Mouse (Mus musculus) embryonic facial prominence, embryonic 13.5 days (tissue): ENCODE results near the gene Ces1c. TPM values are rescaled to one million over a fixed set of nuclear protein-coding genes. Genes with fewer than 3 reads are reported as not detected.

Experiments
- ATAC-seq: fragments of 200-750 bp; cut with Nextera tagmentation; 2 replicates; pipeline ENCODE4 v1.8.0; 2017; ENCODE audit warnings: low read depth; ENCODE audit not compliant: insufficient number of reproducible peaks, insufficient read depth, low FRiP score, low TSS enrichment
- H3K27ac ChIP-seq: fragments of 300-500 bp; sonication (generic); 2 replicates; pipeline ENCODE4 v1.5.1; 2015; ENCODE audit warnings: moderate library complexity, mild to moderate bottlenecking, inconsistent platforms
- H3K27me3 ChIP-seq: fragments of 300-500 bp; sonication (generic); 2 replicates; pipeline ENCODE4 v1.6.1; 2015; ENCODE audit warnings: mild to moderate bottlenecking, inconsistent platforms
- H3K36me3 ChIP-seq: fragments of 300-500 bp; sonication (generic); 2 replicates; pipeline ENCODE4 v1.6.1; 2015; ENCODE audit warnings: mild to moderate bottlenecking, inconsistent platforms
- H3K4me1 ChIP-seq: fragments of 300-500 bp; sonication (generic); 2 replicates; pipeline ENCODE4 v1.6.1; 2015; ENCODE audit warnings: inconsistent platforms
- H3K4me2 ChIP-seq: fragments of 300-500 bp; sonication (generic); 2 replicates; pipeline ENCODE4 v1.6.1; 2015; ENCODE audit warnings: moderate library complexity, mild to moderate bottlenecking, inconsistent platforms
- H3K4me3 ChIP-seq: fragments of 300-500 bp; sonication (generic); 2 replicates; pipeline ENCODE4 v1.5.1; 2015; ENCODE audit warnings: mild to moderate bottlenecking, inconsistent platforms
- H3K9ac ChIP-seq: fragments of 300-500 bp; sonication (generic); 2 replicates; pipeline ENCODE4 v1.6.1; 2015; ENCODE audit warnings: mild to moderate bottlenecking, inconsistent platforms
- H3K9me3 ChIP-seq: fragments of 300-500 bp; sonication (generic); 2 replicates; pipeline ENCODE4 v1.6.1; 2016; ENCODE audit warnings: inconsistent platforms
- WGBS: fragments of 180-500 bp; shearing (Covaris S2); methylation state at CpG from one replicate; pipeline ENCODE4 v1.1.7; 2015; ENCODE audit warnings: mixed read lengths; 5-methylcytosine and 5-hydroxymethylcytosine counted together
- polyA plus RNA-seq: library from polyadenylated mRNA; unstranded; fragments of >200 nt; fragmentation: Nextera tagmentation; extraction: Ambion mirVana; gene quantifications from 2 replicates; pipeline ENCODE4 v1.2.1, GENCODE M21; 2015

Gene Ces1c
- polyA plus RNA-seq, 1 experiment from 2014 or later: not detected

DNA sequence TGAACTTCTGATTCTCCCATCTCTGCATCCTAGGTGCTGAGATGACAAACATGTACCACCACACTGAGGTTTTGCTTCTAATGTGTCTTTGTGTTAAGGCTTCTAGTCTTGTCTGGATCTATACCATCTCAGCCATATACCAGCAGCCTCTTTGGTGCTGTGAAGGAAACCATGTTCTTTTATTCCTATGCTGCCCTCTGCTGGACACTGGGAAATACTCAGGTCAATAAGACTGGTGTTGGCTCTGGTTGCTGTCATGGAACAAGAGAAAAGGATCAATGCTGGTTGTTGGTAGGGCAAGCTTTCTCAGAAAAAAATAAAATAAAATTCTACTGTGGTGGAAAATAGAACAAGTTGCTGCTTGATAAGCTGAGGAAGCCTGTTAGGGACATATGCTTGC lies 35.7 kb downstream of the Ces1c start:
- no peak overlapping the region for H3K27ac ChIP-seq
- H3K27me3 ChIP-seq: no peaks in the 10 kb centered on the region
- no peak overlapping the region for H3K4me3 ChIP-seq
- H3K36me3 ChIP-seq: no peaks in the 10 kb centered on the region
- ATAC-seq: no peak
- H3K4me1 ChIP-seq: no peaks in the 10 kb centered on the region
- H3K9me3 ChIP-seq: no peaks in the 10 kb centered on the region
- no peak overlapping the region for H3K9ac ChIP-seq
- H3K4me2 ChIP-seq: no peak overlapping the region

DNA sequence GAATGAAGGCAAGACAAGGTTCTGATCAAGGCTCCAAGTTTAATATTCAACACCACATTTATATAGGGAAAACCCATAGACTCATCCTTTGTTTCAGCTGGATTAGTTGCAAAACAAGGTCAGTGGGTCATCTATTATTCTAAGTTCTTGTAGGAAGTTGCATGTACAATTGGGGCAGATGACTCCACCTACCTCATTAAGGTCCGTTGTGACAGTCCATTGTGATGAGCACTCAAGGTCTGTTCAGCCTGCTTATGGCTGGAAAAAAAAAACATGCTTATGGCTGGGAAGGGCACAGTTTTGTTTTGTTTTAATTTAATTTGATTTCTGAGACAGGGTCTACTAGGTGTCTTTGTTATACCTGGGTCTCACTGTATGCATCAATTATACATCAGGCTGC lies 39.8 kb downstream of the Ces1c start:
- Histone ChIP-seq H3K27ac (no peak overlapping the region), H3K4me1 (peaks cover 6% of the 10 kb centered on the region; the same call in 1 of the 2 replicates), H3K9me3 (no peaks in the 10 kb centered on the region), H3K4me2 (no peak overlapping the region), H3K27me3 (no peaks in the 10 kb centered on the region), H3K36me3 (no peaks in the 10 kb centered on the region), H3K4me3 (no peak overlapping the region), H3K9ac (no peak overlapping the region)
- no peak for ATAC-seq
- WGBS: 61% methylated on average over 1 of the region's 1 CpGs

DNA sequence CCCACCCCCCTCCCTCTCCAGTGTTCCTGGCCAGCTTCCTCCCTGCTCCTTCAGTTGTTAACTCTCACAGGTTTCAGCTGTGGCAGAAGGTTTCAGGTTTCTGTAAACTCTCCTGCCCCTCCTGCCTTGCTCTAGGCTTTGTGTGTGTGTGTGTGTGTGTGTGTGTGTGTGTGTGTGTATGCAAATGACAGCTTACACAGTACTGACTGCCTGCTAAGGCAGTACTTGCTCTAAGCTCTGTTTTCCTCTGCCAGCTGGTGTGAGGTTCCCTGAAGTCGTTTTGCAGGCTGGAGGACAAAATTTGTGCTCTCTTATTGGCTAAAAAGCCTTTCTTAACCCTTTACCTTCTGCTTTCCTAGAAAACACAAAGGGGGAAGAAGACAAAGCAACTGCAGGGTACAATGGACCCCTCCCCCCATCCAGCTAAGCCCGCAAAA lies 42.4 kb downstream of the Ces1c start:
- WGBS: 6% methylated on average over 2 of the region's 2 CpGs
- peak; percentile 84 for ATAC-seq
- Histone ChIP-seq H3K36me3 (no peaks in the 10 kb centered on the region), H3K9ac (no peak overlapping the region), H3K4me2 (peak overlapping the region; percentile 44), H3K27ac (no peak overlapping the region; the same call in 1 of the 2 replicates), H3K27me3 (no peaks in the 10 kb centered on the region), H3K4me3 (peak overlapping the region; percentile 9; the same call in 1 of the 2 replicates), H3K9me3 (no peaks in the 10 kb centered on the region), H3K4me1 (peaks cover 6% of the 10 kb centered on the region; the same call in 1 of the 2 replicates)

GRCm38 (mm10) chr8:93088193-93088592 lies 42.9 kb downstream of the Ces1c start:
- Histone ChIP-seq H3K27ac (peak overlapping the region; percentile 44; the same call in 1 of the 2 replicates), H3K4me1 (peaks cover 6% of the 10 kb centered on the region; the same call in 1 of the 2 replicates), H3K27me3 (no peaks in the 10 kb centered on the region), H3K4me3 (no peak overlapping the region), H3K4me2 (peak overlapping the region; percentile 44), H3K36me3 (no peaks in the 10 kb centered on the region), H3K9ac (no peak overlapping the region), H3K9me3 (no peaks in the 10 kb centered on the region)
- no peak for ATAC-seq
- 17% methylated on average over 7 of the region's 7 CpGs for WGBS

- H3K4me3 ChIP-seq: no peak within 1 kb of the TSS
- no peak within 1 kb of the TSS for H3K9ac ChIP-seq
- no peaks in the 10 kb centered on the region for H3K9me3 ChIP-seq
- H3K4me2 ChIP-seq: no peak within 1 kb of the TSS
- WGBS: 72% methylated on average over 2 of the region's 2 CpGs
- H3K27ac ChIP-seq: no peak within 1 kb of the TSS
- H3K27me3 ChIP-seq: no peaks in the 10 kb centered on the region
- no peaks in the 10 kb centered on the region for H3K36me3 ChIP-seq
- H3K4me1 ChIP-seq: no peaks in the 10 kb centered on the region
- no peak for ATAC-seq
Observed at GRCm38 (mm10) chr8:93079887-93080286, 51.2 kb downstream of the Ces1c start, which contains the start of gene Ces1b. TSS of gene Ces1b (minus strand) at chr8:93080017.

DNA sequence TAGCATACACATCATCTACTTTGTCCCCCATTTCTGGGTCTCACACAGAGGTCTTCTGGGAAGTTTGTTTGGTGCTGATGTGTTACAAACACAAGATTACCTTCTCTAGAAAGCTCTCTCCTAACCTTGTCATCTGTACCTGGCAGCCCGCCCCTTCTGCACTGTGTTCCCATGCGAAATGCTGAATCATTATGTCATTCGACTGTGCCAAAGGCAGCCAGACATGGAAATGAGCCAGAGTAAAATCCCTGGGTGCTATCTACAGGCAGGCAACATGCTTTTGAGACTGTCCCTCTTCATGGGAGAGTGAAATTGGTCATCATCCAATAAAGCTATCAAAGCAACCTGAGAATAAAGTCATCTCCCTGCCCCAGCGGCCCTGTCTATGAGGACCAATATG lies 55.8 kb downstream of the Ces1c start:
- Histone ChIP-seq H3K9ac (no peak overlapping the region), H3K9me3 (no peaks in the 10 kb centered on the region), H3K4me2 (no peak overlapping the region), H3K27me3 (no peaks in the 10 kb centered on the region), H3K4me3 (no peak overlapping the region), H3K36me3 (no peaks in the 10 kb centered on the region), H3K4me1 (no peaks in the 10 kb centered on the region), H3K27ac (no peak overlapping the region)
- no peak for ATAC-seq
- 87% methylated on average over 4 of the region's 4 CpGs for WGBS

- Histone ChIP-seq H3K36me3 (no peaks in the 10 kb centered on the region), H3K9ac (no peak overlapping the region), H3K9me3 (no peaks in the 10 kb centered on the region), H3K27ac (no peak overlapping the region), H3K4me2 (no peak overlapping the region), H3K4me1 (no peaks in the 10 kb centered on the region), H3K4me3 (no peak overlapping the region), H3K27me3 (no peaks in the 10 kb centered on the region)
- WGBS: 71% methylated on average over 3 of the region's 3 CpGs
- ATAC-seq: no peak
Observed at GRCm38 (mm10) chr8:93063416-93064117, 67.5 kb downstream of the Ces1c start.

GRCm38 (mm10) chr8:93059185-93059584 lies 71.9 kb downstream of the Ces1c start:
- Histone ChIP-seq H3K27me3 (no peaks in the 10 kb centered on the region), H3K9me3 (no peaks in the 10 kb centered on the region), H3K4me2 (no peak overlapping the region), H3K36me3 (no peaks in the 10 kb centered on the region), H3K9ac (no peak overlapping the region), H3K4me3 (no peak overlapping the region), H3K4me1 (no peaks in the 10 kb centered on the region), H3K27ac (no peak overlapping the region)
- WGBS: 8% methylated on average over 2 of the region's 2 CpGs
- ATAC-seq: no peak

DNA sequence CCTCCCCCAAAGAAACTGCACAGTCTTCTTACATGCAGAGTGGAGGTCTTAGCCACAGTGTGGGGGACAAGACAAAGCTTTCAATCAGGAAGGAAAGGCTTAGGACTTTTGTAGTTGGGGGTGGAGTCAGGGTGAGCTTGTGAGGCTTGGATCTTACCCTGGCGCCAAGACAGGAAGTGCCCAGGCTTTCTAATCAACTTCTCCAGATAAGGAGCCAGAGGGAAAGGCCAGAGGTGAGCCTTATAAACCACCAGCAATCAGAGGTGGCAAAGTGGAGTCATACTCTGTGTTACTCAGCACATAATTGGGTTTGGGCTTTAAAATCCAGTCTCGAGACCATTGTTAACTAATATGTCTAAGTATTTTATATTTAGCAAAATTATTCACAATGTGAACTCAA lies 75.8 kb downstream of the Ces1c start:
- no peaks in the 10 kb centered on the region for H3K36me3 ChIP-seq
- 43% methylated on average over 2 of the region's 2 CpGs for WGBS
- ATAC-seq: no peak

More for the DNA sequence above, 75.8 kb downstream of the Ces1c start:
- H3K9ac ChIP-seq: no peak overlapping the region
- H3K9me3 ChIP-seq: no peaks in the 10 kb centered on the region
- H3K27me3 ChIP-seq: no peaks in the 10 kb centered on the region
- no peaks in the 10 kb centered on the region for H3K4me1 ChIP-seq
- no peak overlapping the region for H3K4me2 ChIP-seq
- no peak overlapping the region for H3K27ac ChIP-seq
- no peak overlapping the region for H3K4me3 ChIP-seq

Other genes starting within 250 kb of the Ces1c start
- 6.2 and 9.4 TPM in 2 replicates for gene Capns2, start 229.9 kb downstream of the Ces1c start, polyA plus RNA-seq
- 0.74 and 0.87 TPM in 2 replicates for gene Slc6a2, start 171.2 kb downstream of the Ces1c start, polyA plus RNA-seq
- gene Ces1a, start 83.1 kb downstream of the Ces1c start, polyA plus RNA-seq: 0.25 TPM in 1 of 2 replicates, not detected in the other
- not detected in 2 replicates for gene Ces1b, start 51.3 kb downstream of the Ces1c start, polyA plus RNA-seq
- gene Ces1d, start 66.6 kb upstream of the Ces1c start, polyA plus RNA-seq: 2.4 and 3.2 TPM in 2 replicates
- not detected in 2 replicates for gene Ces1e, start 98.3 kb upstream of the Ces1c start, polyA plus RNA-seq
- gene Ces1f, start 148.5 kb upstream of the Ces1c start, polyA plus RNA-seq: not detected in 2 replicates
- not detected in 2 replicates for gene Ces1g, start 206.0 kb upstream of the Ces1c start, polyA plus RNA-seq
- gene Ces1h, start 248.4 kb upstream of the Ces1c start, polyA plus RNA-seq: not detected in 2 replicates